Mouse (Mus musculus) frontal cortex, adult 2 months (tissue): ENCODE results near the gene Lactbl1. TPM values are rescaled to one million over a fixed set of nuclear protein-coding genes. Genes with fewer than 3 reads are reported as not detected.

Experiments used
- DNase-seq, 2 experiments: peaks; one replicate each; pipeline ENCODE4 v3.0.0; 2022; ENCODE audit warnings: low spot score in 1 of 2; ENCODE audit errors: extremely low spot score in 1 of 2
- polyA plus RNA-seq: library from polyadenylated mRNA; depleted of rRNA; stranded (reverse); fragments of >200 nt; gene quantifications from 2 replicates; pipeline ENCODE4 v1.2.3, GENCODE M21; 2012; rRNA removed

Gene Lactbl1
- polyA plus RNA-seq, 1 experiment: 0.12 TPM

DNA sequence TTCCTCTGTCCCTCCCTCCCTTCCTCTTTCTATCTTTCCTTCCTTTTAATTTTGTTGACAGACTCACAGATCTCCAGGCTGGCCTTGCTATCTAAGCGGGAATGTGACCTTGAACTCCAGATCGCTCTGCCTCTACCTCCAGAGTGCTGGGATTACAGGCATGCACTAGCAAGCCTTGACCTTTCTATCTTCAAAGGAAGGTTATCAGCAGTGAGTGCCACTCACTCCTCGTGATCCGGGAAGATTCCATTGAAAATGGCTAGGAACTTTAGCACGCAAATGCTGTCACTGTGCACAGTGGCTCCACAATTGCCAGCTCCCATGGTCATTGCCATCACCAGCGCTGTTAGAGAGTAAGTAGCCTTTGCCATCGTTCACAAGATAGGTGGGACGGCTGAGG, 56.8 kb downstream of the Lactbl1 start:
- DNase-seq: no peak

DNA sequence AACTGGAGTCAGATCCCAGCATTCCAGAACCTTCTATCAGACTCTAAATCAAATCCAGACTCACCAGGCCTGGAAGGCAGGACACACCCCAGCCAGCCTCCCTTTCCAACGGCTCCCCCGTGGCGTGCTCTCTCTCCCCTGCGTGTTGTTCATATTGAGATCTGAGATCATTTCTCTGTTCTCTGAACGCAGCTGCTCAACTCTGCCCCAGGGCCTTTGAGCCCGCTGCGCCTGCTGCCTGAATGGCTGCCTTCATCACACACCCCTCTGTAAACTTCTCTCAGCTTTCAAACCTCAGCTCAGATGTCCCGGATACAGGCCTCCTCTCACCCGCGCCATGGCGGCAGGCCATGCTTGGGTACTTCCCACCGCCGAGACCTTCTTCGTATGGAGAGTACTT, 58.2 kb downstream of the Lactbl1 start:
- no peak for DNase-seq

DNA sequence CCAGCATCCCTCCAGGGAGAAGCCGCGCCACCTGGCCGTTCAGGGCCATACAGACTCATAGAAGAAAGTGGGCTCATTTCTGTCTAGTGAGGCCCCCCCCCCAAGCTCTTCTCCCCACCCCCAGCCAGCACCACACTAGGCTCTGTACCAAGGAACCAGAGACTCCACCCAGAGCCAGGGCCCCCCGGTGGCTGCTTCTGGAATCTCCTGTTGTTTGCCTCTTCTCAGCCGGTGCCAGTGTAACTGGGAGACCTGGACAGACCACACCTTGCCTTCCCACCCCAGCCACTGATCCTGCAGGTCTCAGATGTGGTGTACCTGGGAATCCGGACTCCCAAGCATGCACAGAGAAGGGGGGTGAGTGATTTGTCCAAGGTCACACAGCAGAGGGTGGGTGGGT, 62.1 kb downstream of the Lactbl1 start:
- no peak for DNase-seq

DNA sequence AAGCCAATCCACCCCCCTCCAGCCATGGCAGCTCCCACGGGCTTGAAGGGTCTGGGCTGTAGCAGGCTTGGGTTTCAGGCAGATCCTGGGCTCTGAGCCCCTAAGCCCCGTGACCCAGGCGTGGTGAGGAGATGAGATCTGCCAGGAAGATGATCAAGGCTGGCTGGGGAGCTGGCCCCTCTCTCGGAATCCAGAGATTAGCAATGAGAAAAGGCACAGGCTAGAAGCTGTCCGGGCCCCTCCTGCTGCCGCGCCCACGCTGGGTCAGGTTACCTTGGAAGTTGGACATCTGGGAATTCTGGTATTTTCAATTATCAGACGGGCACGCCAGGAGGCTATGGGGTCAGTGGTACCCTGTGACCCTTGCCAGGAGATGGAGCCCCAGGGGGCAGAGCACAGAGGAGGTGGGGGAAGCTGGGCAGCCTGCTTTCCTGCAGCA, 63.0 kb downstream of the Lactbl1 start:
- DNase-seq: no peak

DNA sequence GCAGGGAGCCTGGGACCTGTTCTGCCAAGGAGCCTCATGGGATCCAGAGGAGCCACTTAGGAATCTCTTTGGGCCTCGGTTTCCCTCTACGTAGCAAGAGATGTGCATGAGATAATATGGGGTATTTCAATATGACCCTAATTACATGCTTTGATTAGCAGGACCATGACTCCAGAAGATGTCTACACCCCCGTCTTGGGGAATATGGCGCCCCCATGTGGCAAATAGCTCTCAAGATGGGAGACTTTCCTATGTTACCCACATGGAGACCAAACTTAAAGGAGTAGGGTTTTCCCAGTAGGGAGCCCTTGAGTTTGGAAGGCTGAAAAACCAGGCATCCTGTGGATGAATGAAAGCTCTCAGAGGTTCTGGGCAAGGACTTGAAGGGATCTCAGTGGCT, 65.7 kb downstream of the Lactbl1 start:
- DNase-seq: no peak

Other genes with a start within 250 kb of the Lactbl1 start
- gene Htr1d, start 199.1 kb upstream of the Lactbl1 start, polyA plus RNA-seq: 2.5 and 3.4 TPM in 2 replicates
- gene 6030445D17Rik, start 160.4 kb upstream of the Lactbl1 start, polyA plus RNA-seq: 0.34 and 0.36 TPM in 2 replicates
- 21.6 and 21.9 TPM in 2 replicates for gene Luzp1, start 152.9 kb upstream of the Lactbl1 start, polyA plus RNA-seq
- 69.2 and 76.0 TPM in 2 replicates for gene Kdm1a, start 19.9 kb upstream of the Lactbl1 start, polyA plus RNA-seq
- gene Tex46, start 12.2 kb upstream of the Lactbl1 start, polyA plus RNA-seq: not detected in 2 replicates
- gene Ephb2, start 213.4 kb downstream of the Lactbl1 start, polyA plus RNA-seq: 7.3 and 8.9 TPM in 2 replicates